Mouse (Mus musculus) limb, embryonic 14.5 days (tissue): ENCODE data around the gene Ttc30a1. TPM values are rescaled to one million over a fixed set of nuclear protein-coding genes. Genes with fewer than 3 reads are reported as not detected.
A peak's percentile ranks its signal among the peaks of the same experiment; 100 is the strongest.
"Not testable (repeated sequence)": the region's sequence is repeated elsewhere in the genome, so short reads cannot be mapped to it uniquely, and the experiment has no call there.

Experiments used
- ATAC-seq: fragments of 200-750 bp; cut with Nextera tagmentation; 2 replicates; pipeline ENCODE4 v1.8.0; 2017; ENCODE audit warnings: low read depth, moderate number of reproducible peaks, moderate TSS enrichment; ENCODE audit not compliant: low FRiP score
- DNase-seq: peaks from one replicate; pipeline ENCODE4 v3.0.0-alpha.2; 2015; ENCODE audit warnings: low spot score
- H3K27ac ChIP-seq: fragments of 300-500 bp; sonication (generic); replicated peaks from 2 replicates; pipeline ENCODE4 v1.5.1; 2014; ENCODE audit warnings: low read depth, mild to moderate bottlenecking, low read length, moderate library complexity, mixed read lengths
- H3K27me3 ChIP-seq: fragments of 300-500 bp; sonication (generic); 2 replicates; pipeline ENCODE4 v1.6.1; 2014; ENCODE audit warnings: low read length, mixed read lengths; ENCODE audit not compliant: control insufficient read depth, insufficient read depth
- H3K36me3 ChIP-seq: fragments of 300-500 bp; sonication (generic); 2 replicates; pipeline ENCODE4 v1.6.1; 2014; ENCODE audit warnings: mild to moderate bottlenecking, low read length, moderate library complexity, mixed read lengths; ENCODE audit not compliant: control insufficient read depth, insufficient read depth
- H3K4me1 ChIP-seq: fragments of 300-500 bp; sonication (generic); 2 replicates; pipeline ENCODE4 v1.6.1; 2014; ENCODE audit warnings: antibody characterized with exemption, low read length, mixed read lengths; ENCODE audit not compliant: control insufficient read depth, insufficient read depth
- H3K4me2 ChIP-seq: fragments of 300-500 bp; sonication (generic); replicated peaks from 2 replicates; pipeline ENCODE4 v1.6.1; 2014; ENCODE audit warnings: low read depth, mild to moderate bottlenecking, low read length, moderate library complexity; ENCODE audit not compliant: severe bottlenecking
- H3K4me3 ChIP-seq: fragments of 300-500 bp; sonication (generic); replicated peaks from 2 replicates; pipeline ENCODE4 v1.5.1; 2014; ENCODE audit warnings: low read length
- H3K9ac ChIP-seq: fragments of 300-500 bp; sonication (generic); 2 replicates; pipeline ENCODE4 v1.6.1; 2014; ENCODE audit warnings: mild to moderate bottlenecking, low read depth, low read length, moderate library complexity; ENCODE audit not compliant: severe bottlenecking
- H3K9me3 ChIP-seq: fragments of 300-500 bp; sonication (generic); 2 replicates; pipeline ENCODE4 v1.6.1; 2016; ENCODE audit warnings: low read length; ENCODE audit not compliant: control insufficient read depth
- POLR2A ChIP-seq: fragments of 200-500 bp; IDR thresholded peaks from 2 replicates; pipeline ENCODE4 v1.8.0; 2012; ENCODE audit warnings: inconsistent platforms, mild to moderate bottlenecking, moderate library complexity, borderline replicate concordance; ENCODE audit not compliant: insufficient read depth, insufficient read length; ENCODE audit errors: extremely low read depth
- WGBS: fragments of 180-500 bp; shearing (Covaris S2); extraction: QIAGEN DNeasy Blood & Tissue Kit; methylation state at CpG from one replicate; pipeline ENCODE4 v1.1.7; 2014; 5-methylcytosine and 5-hydroxymethylcytosine counted together
- polyA plus RNA-seq, 2 experiments: library from polyadenylated mRNA; depleted of rRNA in 1 of 2; stranded (reverse) in 1 of 2; unstranded in 1 of 2; fragments of >200 nt; fragmentation: Nextera tagmentation in 1 of 2; extraction: Ambion mirVana in 1 of 2; gene quantifications; 2 replicates each; pipeline versions ENCODE4 v1.2.1 to v1.2.3; 2012 to 2014

The Ttc30a1 gene
- polyA plus RNA-seq, 2 experiments, result 5.9 to 6.9 TPM

DNA sequence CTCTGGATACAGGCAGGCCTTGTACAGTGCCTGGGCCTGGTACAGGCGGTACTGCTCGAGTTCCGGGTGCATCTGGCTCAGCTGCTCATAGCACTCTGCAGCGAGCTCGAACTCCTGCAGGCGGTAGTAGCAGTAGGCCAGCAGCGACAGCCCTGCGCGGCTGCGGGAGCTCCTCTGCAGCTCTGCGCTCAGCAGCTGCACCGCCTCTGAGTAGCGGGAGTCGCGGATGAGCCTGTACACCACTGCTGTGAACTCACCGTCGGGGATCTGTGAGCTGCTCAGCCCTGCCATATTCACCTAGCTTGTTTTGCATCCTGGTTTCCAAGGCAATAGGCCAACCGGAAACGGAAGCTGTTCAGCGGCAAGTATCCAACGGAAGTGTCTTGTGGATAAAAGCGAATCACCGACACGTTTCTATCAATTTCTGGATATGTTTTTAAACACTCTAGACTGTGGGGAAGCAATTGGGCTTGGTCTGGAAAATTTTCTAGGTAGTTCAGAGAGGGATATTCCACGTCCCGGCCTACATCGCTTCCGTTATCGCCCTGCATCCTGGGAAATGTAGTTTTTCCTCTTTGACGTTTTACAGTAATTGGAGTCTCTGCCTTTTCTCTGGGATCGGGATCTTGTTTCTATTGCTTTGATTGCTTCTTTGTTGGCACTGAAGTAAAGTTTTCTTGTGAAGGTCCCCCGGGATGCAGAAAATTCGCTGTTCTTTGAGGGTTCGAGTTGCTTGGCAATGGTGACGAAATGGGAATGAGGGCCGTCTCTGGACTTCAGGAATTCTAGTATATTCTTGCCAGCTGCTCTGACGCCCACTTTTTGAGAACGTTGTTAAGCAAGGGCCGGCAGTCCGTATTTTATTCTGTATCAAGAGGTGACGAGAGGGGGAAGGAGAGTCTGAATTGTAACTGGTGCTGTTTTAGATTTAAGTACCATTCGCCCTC lies 43.4 kb downstream of the Ttc30a1 start, which contains the start of gene Ttc30b:
Gene Ttc30b, minus strand, starts transcription at position 469 of the 947 bp plus-strand sequence.
- Histone ChIP-seq H3K27ac (peak within 1 kb of the TSS; percentile 92), H3K4me1 (peaks cover 8% of the 10 kb centered on the region), H3K36me3 (no peaks in the 10 kb centered on the region), H3K9ac (peak within 1 kb of the TSS; percentile 67), H3K4me2 (peak within 1 kb of the TSS; percentile 48), H3K27me3 (no peaks in the 10 kb centered on the region), H3K9me3 (no peaks in the 10 kb centered on the region), H3K4me3 (peak within 1 kb of the TSS; percentile 47)
- 2% methylated on average over 35 of the region's 42 CpGs for WGBS
- no peak for TF ChIP-seq POLR2A
- ATAC-seq (peak; percentile 91), DNase-seq (peak; percentile 83)

DNA sequence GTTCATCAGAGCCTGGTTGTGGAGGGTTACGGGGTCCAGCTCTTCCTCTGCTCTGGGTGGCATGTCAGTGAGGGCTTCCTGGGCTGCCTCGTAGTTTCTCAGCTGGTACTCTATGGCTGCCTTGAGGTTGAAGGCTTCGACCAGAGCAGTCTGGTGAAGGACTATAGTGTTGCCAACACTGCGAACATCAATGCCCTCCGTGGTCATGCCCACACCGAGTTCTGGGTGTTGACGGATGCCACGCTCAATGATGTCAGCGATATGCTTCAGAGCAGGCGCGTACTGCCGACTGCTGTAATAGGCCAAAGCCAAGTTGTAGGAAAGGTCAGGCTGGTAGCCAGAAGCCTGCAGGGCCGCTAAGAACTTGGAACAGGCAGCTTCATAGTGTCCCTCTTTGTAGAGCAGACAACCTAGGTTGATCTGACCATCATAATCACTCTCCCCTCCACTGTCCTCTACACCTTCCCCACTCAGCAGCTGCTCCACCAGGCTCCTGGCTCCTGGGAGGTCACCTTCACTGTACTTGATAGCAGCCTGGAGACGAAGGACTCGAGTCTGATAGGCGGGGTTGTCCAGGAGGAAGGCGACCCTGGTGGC lies 44.1 kb downstream of the Ttc30a1 start:
- not testable (repeated sequence) for DNase-seq, H3K36me3 ChIP-seq, H3K27me3 ChIP-seq, ATAC-seq, H3K9me3 ChIP-seq
- peak overlapping the region; percentile 92; the same call in 1 of the 2 replicates for H3K27ac ChIP-seq
- peak overlapping the region; percentile 47 for H3K4me3 ChIP-seq
- peaks cover 11% of the 10 kb centered on the region for H3K4me1 ChIP-seq
- peak overlapping the region; percentile 67; the same call in 1 of the 2 replicates for H3K9ac ChIP-seq
- WGBS, result 73% methylated on average over 15 of the region's 17 CpGs
- peak overlapping the region; percentile 48 for H3K4me2 ChIP-seq

DNA sequence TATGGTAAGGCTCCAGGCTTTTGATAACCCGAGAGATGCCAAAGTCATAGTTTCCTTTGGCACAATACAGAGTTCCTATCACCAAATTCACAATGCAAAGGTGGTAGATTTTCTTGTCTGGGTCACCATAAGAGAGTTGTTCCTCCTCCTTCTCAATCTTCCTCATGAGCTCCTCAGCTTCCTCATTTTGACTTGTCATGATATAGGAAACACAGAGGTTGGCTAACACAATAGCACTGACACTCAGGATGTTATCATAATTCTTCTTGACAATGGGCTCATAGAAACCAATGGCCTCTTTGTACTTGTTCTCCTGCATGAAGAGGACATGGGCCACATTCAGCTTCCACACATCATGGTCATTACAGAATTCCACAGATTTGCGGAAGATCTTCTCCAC lies 45.1 kb downstream of the Ttc30a1 start:
- H3K27me3 ChIP-seq, H3K4me3 ChIP-seq, H3K9ac ChIP-seq, H3K27ac ChIP-seq, H3K4me2 ChIP-seq, H3K36me3 ChIP-seq, DNase-seq, H3K9me3 ChIP-seq, H3K4me1 ChIP-seq, ATAC-seq: not testable (repeated sequence)
- 86% methylated on average over 2 of the region's 2 CpGs for WGBS

GRCm38 (mm10) chr2:75933541-75933940 lies 48.2 kb downstream of the Ttc30a1 start:
- no peaks in the 10 kb centered on the region for H3K27me3 ChIP-seq
- 0 out of 2 replicates have a peak, but pooled peaks cover 2% of the 10 kb centered on the region for H3K36me3 ChIP-seq
- no peaks in the 10 kb centered on the region for H3K9me3 ChIP-seq
- no peak for TF ChIP-seq POLR2A
- no peak overlapping the region for H3K4me3 ChIP-seq
- 27% methylated on average over 7 of the region's 7 CpGs for WGBS
- DNase-seq (peak; percentile 21), ATAC-seq (no peak)
- no peak overlapping the region for H3K4me2 ChIP-seq
- peaks cover 7% of the 10 kb centered on the region; the same call in 1 of the 2 replicates for H3K4me1 ChIP-seq
- peak overlapping the region; percentile 61 for H3K27ac ChIP-seq
- H3K9ac ChIP-seq, result no peak overlapping the region

GRCm38 (mm10) chr2:75930941-75931340 lies 50.8 kb downstream of the Ttc30a1 start:
- Histone ChIP-seq H3K9me3 (no peaks in the 10 kb centered on the region), H3K4me3 (no peak overlapping the region), H3K4me1 (peaks cover 7% of the 10 kb centered on the region; the same call in 1 of the 2 replicates), H3K9ac (no peak overlapping the region), H3K36me3 (peaks cover 13% of the 10 kb centered on the region), H3K27ac (no peak overlapping the region), H3K27me3 (no peaks in the 10 kb centered on the region), H3K4me2 (no peak overlapping the region)
- DNase-seq (no peak), ATAC-seq (no peak)
- 83% methylated on average over 2 of the region's 2 CpGs for WGBS
- TF ChIP-seq POLR2A, result no peak
